Mouse (Mus musculus): ENCODE results near the gene Gxylt2. TPM values are rescaled to one million over a fixed set of nuclear protein-coding genes. Genes with fewer than 3 reads are reported as not detected.

The Gxylt2 gene
- total and polyA plus RNA-seq, 3 experiments = 0.03 TPM; not detected in 2

GRCm38 (mm10) chr6:100699986-100700385 lies 4.5 kb upstream of the Gxylt2 start:
- Histone ChIP-seq H3K9me3 (replicated peaks; ENCODE audit: low read length) (no peaks in the 10 kb centered on the region), H3K4me1 (ENCODE audit: control insufficient read depth in 1 of 2, insufficient read depth in 2 of 2) (peaks cover 0 to 7% of the 10 kb centered on the region in 2 experiments; a peak in 2 of 4 replicates), H3K36me3 (replicated peaks in 1 of 2; ENCODE audit: control insufficient read depth in 1 of 2, insufficient read depth in 1 of 2, low read length in 1 of 2) (no peaks in the 10 kb centered on the region), H3K79me2 (replicated peaks; ENCODE audit: control insufficient read depth, extremely low read depth, insufficient read depth, poor library complexity, severe bottlenecking) (no peaks in the 10 kb centered on the region), H3K4me3 (replicated peaks in 1 of 3; ENCODE audit: low read depth in 2 of 3, low read length in 2 of 3, poor library complexity in 1 of 3) (no peak overlapping the region), H3K9ac (ENCODE audit: insufficient read depth, low read depth) (no peak overlapping the region), H3K27me3 (replicated peaks) (no peaks in the 10 kb centered on the region), H3K4me2 (ENCODE audit: insufficient read depth, low read depth, poor library complexity, severe bottlenecking) (no peak overlapping the region), H3K27ac (ENCODE audit: insufficient read depth, low read depth) (no peak overlapping the region)
- no peak for TF ChIP-seq ETS1 (conservative IDR thresholded peaks at IDR 0.05; ENCODE audit: low read depth, low read length)
- TF ChIP-seq POLR2AphosphoS2 (IDR thresholded peaks at IDR 0.05; ENCODE audit: low read depth, low read length) = no peak
- dilution Hi-C loops (cut with MboI; ENCODE audit: extremely low pct_ligation_motif_present, extremely low pct_unique_long_range_greater_than_20kb, low sequenced_read_pairs) (no loop called here), in situ Hi-C loops (cut with MboI; ENCODE audit: low pct_ligation_motif_present, low pct_unique_long_range_greater_than_20kb, low sequenced_read_pairs) (no loop called here)
- no peak for DNase-seq (ENCODE audit: extremely low read depth)

GRCm38 (mm10) chr6:100700774-100701173 lies 3.8 kb upstream of the Gxylt2 start:
- in situ Hi-C loops (cut with MboI; ENCODE audit: low pct_ligation_motif_present, low pct_unique_long_range_greater_than_20kb, low sequenced_read_pairs) = no loop called here
- no peak overlapping the region for H3K4me3 ChIP-seq (replicated peaks in 1 of 3; ENCODE audit: low read depth in 2 of 3, low read length in 2 of 3, poor library complexity in 1 of 3)

GRCm38 (mm10) chr6:100704197-100704573 lies 349 bp upstream of the Gxylt2 start:
- Histone ChIP-seq H3K4me3 (replicated peaks in 1 of 3; ENCODE audit: low read depth in 2 of 3, low read length in 2 of 3, poor library complexity in 1 of 3) (no peak overlapping the region), H3K36me3 (replicated peaks in 1 of 2; ENCODE audit: control insufficient read depth in 1 of 2, insufficient read depth in 1 of 2, low read length in 1 of 2) (no peaks in the 10 kb centered on the region), H3K9ac (ENCODE audit: insufficient read depth, low read depth) (no peak overlapping the region), H3K9me3 (replicated peaks; ENCODE audit: low read length) (no peaks in the 10 kb centered on the region), H3K27me3 (replicated peaks) (no peaks in the 10 kb centered on the region), H3K27ac (ENCODE audit: insufficient read depth, low read depth) (no peak overlapping the region), H3K79me2 (replicated peaks; ENCODE audit: control insufficient read depth, extremely low read depth, insufficient read depth, poor library complexity, severe bottlenecking) (no peaks in the 10 kb centered on the region), H3K4me1 (ENCODE audit: control insufficient read depth in 1 of 2, insufficient read depth in 2 of 2) (peaks cover 3 to 13% of the 10 kb centered on the region in 2 experiments; a peak in 3 of 4 replicates), H3K4me2 (ENCODE audit: insufficient read depth, low read depth, poor library complexity, severe bottlenecking) (no peak overlapping the region)
- TF ChIP-seq TCF12 (IDR thresholded peaks at IDR 0.05; ENCODE audit: low read depth, low read length) (no peak), CTCF (conservative IDR thresholded peaks at IDR 0.05 in 1 of 2, IDR thresholded peaks at IDR 0.05 in 1 of 2; ENCODE audit: low read depth in 2 of 2, low read length in 2 of 2) (no peak), MEF2A (IDR thresholded peaks at IDR 0.05; ENCODE audit: borderline replicate concordance, low read depth, low read length) (no peak), RAD21 (IDR thresholded peaks at IDR 0.05; ENCODE audit: low read depth, low read length) (no peak), NELFE (IDR thresholded peaks at IDR 0.05; ENCODE audit: low read depth, low read length) (no peak), ELF1 (IDR thresholded peaks at IDR 0.05; ENCODE audit: low read depth, low read length) (no peak), E2F4 (IDR thresholded peaks at IDR 0.05; ENCODE audit: insufficient replicate concordance, low read depth, low read length) (no peak), POLR2A (IDR thresholded peaks at IDR 0.05; ENCODE audit: low read depth, low read length) (no peak), SIN3A (IDR thresholded peaks at IDR 0.05; ENCODE audit: low read length) (no peak), MYC (IDR thresholded peaks at IDR 0.05; ENCODE audit: low read depth, low read length) (no peak), GABPA (IDR thresholded peaks at IDR 0.05; ENCODE audit: insufficient replicate concordance, low read depth, low read length) (no peak), CHD1 (IDR thresholded peaks at IDR 0.05; ENCODE audit: low read depth, low read length) (no peak), ETS1 (conservative IDR thresholded peaks at IDR 0.05; ENCODE audit: low read depth, low read length) (no peak), EP300 (IDR thresholded peaks at IDR 0.05; ENCODE audit: low read length) (no peak), SMC3 (IDR thresholded peaks at IDR 0.05; ENCODE audit: low read depth, low read length) (no peak), POLR2AphosphoS2 (IDR thresholded peaks at IDR 0.05; ENCODE audit: low read depth, low read length) (no peak), USF1 (IDR thresholded peaks at IDR 0.05; ENCODE audit: low read depth, low read length) (no peak), RCOR1 (conservative IDR thresholded peaks at IDR 0.05; ENCODE audit: low read depth, low read length) (no peak), MAZ (IDR thresholded peaks at IDR 0.05; ENCODE audit: low read depth, low read length) (no peak), ZNF384 (IDR thresholded peaks at IDR 0.05; ENCODE audit: low read depth, low read length) (no peak)
- in situ Hi-C loops (cut with MboI; ENCODE audit: low pct_ligation_motif_present, low pct_unique_long_range_greater_than_20kb, low sequenced_read_pairs) = no loop called here
- no peak for DNase-seq (ENCODE audit: extremely low read depth)
- dilution Hi-C loops (cut with MboI; ENCODE audit: extremely low pct_ligation_motif_present, extremely low pct_unique_long_range_greater_than_20kb, low sequenced_read_pairs) = no loop called here

More at GRCm38 (mm10) chr6:100700774-100701173, 3.8 kb upstream of the Gxylt2 start:
- no peaks in the 10 kb centered on the region for H3K36me3 ChIP-seq (replicated peaks in 1 of 2; ENCODE audit: control insufficient read depth in 1 of 2, insufficient read depth in 1 of 2, low read length in 1 of 2)
- no peak for TF ChIP-seq PAX5 (IDR thresholded peaks at IDR 0.05; ENCODE audit: low read length)
- no peak for TF ChIP-seq CHD2 (IDR thresholded peaks at IDR 0.05; ENCODE audit: low read length)
- no peak for TF ChIP-seq KAT2A (IDR thresholded peaks at IDR 0.05; ENCODE audit: insufficient replicate concordance, low read length)
- no peak for TF ChIP-seq SIN3A (IDR thresholded peaks at IDR 0.05; ENCODE audit: low read length)
- TF ChIP-seq CHD1 (IDR thresholded peaks at IDR 0.05; ENCODE audit: low read depth, low read length) = no peak
- H3K9me3 ChIP-seq (replicated peaks; ENCODE audit: low read length) = no peaks in the 10 kb centered on the region
- H3K4me2 ChIP-seq (ENCODE audit: insufficient read depth, low read depth, poor library complexity, severe bottlenecking) = no peak overlapping the region
- H3K27ac ChIP-seq (ENCODE audit: insufficient read depth, low read depth) = no peak overlapping the region
- no peak overlapping the region for H3K9ac ChIP-seq (ENCODE audit: insufficient read depth, low read depth)
- dilution Hi-C loops (cut with MboI; ENCODE audit: extremely low pct_ligation_motif_present, extremely low pct_unique_long_range_greater_than_20kb, low sequenced_read_pairs) = no loop called here
- DNase-seq (ENCODE audit: extremely low read depth) = no peak
- H3K27me3 ChIP-seq (replicated peaks) = no peaks in the 10 kb centered on the region
- H3K79me2 ChIP-seq (replicated peaks; ENCODE audit: control insufficient read depth, extremely low read depth, insufficient read depth, poor library complexity, severe bottlenecking) = no peaks in the 10 kb centered on the region
- peaks cover 0 to 7% of the 10 kb centered on the region in 2 experiments; a peak in 2 of 4 replicates for H3K4me1 ChIP-seq (ENCODE audit: control insufficient read depth in 1 of 2, insufficient read depth in 2 of 2)

Data from CH12.LX (cell line).